15 mouse cellular contexts compared by ENCODE assay signal in genomic region chr2:166638079-166638800, GRCm38 (mm10).
DNase-seq lines count a peak whose midpoint lies in the region; ATAC-seq and TF ChIP-seq lines count a peak whose summit lies in the region.
"Had no signal": no experiment of that assay in that cellular context is flagged by ENCODE, and none has a peak within 500 bp of the region (broad histone marks: within the 10 kb centered on the region; RNA-seq: fewer than 3 reads in every experiment).

No protein-coding gene starts in this region.

- H3K36me3 ChIP-seq in forebrain, embryonic 10.5 days (replicated peaks), result peaks cover 61% of the 10 kb centered on the region
- no peaks in the 10 kb centered on the region for H3K36me3 ChIP-seq in forebrain, embryonic 15.5 days
- no peaks in the 10 kb centered on the region for H3K36me3 ChIP-seq in heart, embryonic 14.5 days (ENCODE audit: control insufficient read depth, insufficient read depth, low read length)
- no peaks in the 10 kb centered on the region for H3K36me3 ChIP-seq in liver, adult 2 months (ENCODE audit: control insufficient read depth, insufficient read depth, low read length)
- H3K36me3 ChIP-seq in heart, embryonic 16.5 days (ENCODE audit: control insufficient read depth, insufficient read depth), result peaks cover 3% of the 10 kb centered on the region; the same call in 1 of the 2 replicates

- TF ChIP-seq POLR2A in liver, adult 2 months (IDR thresholded peaks at IDR 0.05; ENCODE audit: extremely low read depth, insufficient read depth, low read length), result no peak

- H3K27me3 ChIP-seq in forebrain, embryonic 10.5 days (ENCODE audit: poor library complexity, severe bottlenecking), result no peaks in the 10 kb centered on the region
- H3K27me3 ChIP-seq in forebrain, embryonic 15.5 days, result no peaks in the 10 kb centered on the region
- H3K27me3 ChIP-seq in heart, embryonic 14.5 days (ENCODE audit: control insufficient read depth, insufficient read depth, low read length), result no peaks in the 10 kb centered on the region
- H3K27me3 ChIP-seq in liver, adult 2 months (ENCODE audit: control insufficient read depth, insufficient read depth, low read length), result no peaks in the 10 kb centered on the region
- H3K27me3 ChIP-seq in heart, embryonic 16.5 days (ENCODE audit: control insufficient read depth, insufficient read depth, low read length), result no peaks in the 10 kb centered on the region
- H3K27me3 ChIP-seq: embryonic facial prominence, embryonic 13.5 days; forebrain, embryonic 12.5 days had no signal

- no peak for DNase-seq in forebrain, embryonic 10.5 days (ENCODE audit: extremely low spot score, low spot score)
- DNase-seq in heart, adult 8-10 months (ENCODE audit: low spot score), result no peak
- no peak for DNase-seq in liver, adult 2 months (ENCODE audit: extremely low read depth, low read depth, low spot score)
- DNase-seq in liver, result no peak
- DNase-seq in thymus, postnatal 36 days, result no peak
- DNase-seq: cerebellum, postnatal 14 days; gastrocnemius, postnatal 36 days; right cerebral cortex, adult 18-20 months; thymus, adult 2 months had no signal

- H3K4me1 ChIP-seq in forebrain, embryonic 10.5 days, result peaks cover 27% of the 10 kb centered on the region
- peaks cover 23% of the 10 kb centered on the region for H3K4me1 ChIP-seq in forebrain, embryonic 15.5 days
- peaks cover 12 to 13% of the 10 kb centered on the region in 2 experiments; a peak in 3 of 4 replicates for H3K4me1 ChIP-seq in heart, embryonic 14.5 days (ENCODE audit: control insufficient read depth in 2 of 2, insufficient read depth in 2 of 2, low read length in 2 of 2)
- no peaks in the 10 kb centered on the region for H3K4me1 ChIP-seq in liver, adult 2 months (ENCODE audit: control insufficient read depth, insufficient read depth, low read length)
- H3K4me1 ChIP-seq in heart, embryonic 16.5 days (ENCODE audit: control insufficient read depth, insufficient read depth, low read length), result peaks cover 8% of the 10 kb centered on the region; the same call in 1 of the 2 replicates
- H3K4me1 ChIP-seq: embryonic facial prominence, embryonic 13.5 days had no signal

- H3K79me2 ChIP-seq in liver, adult 2 months (ENCODE audit: control insufficient read depth, insufficient read depth, low read length), result no peaks in the 10 kb centered on the region

- H3K4me2 ChIP-seq in forebrain, embryonic 15.5 days (replicated peaks), result no peak overlapping the region
- no peak overlapping the region for H3K4me2 ChIP-seq in heart, embryonic 14.5 days (ENCODE audit: low read length)
- no peak overlapping the region for H3K4me2 ChIP-seq in heart, embryonic 16.5 days (ENCODE audit: low read depth, low read length)
- H3K4me2 ChIP-seq: embryonic facial prominence, embryonic 13.5 days; forebrain, embryonic 12.5 days had no signal

- peaks cover 5% of the 10 kb centered on the region; the same call in 1 of the 2 replicates for H3K9me3 ChIP-seq in forebrain, embryonic 10.5 days
- no peaks in the 10 kb centered on the region for H3K9me3 ChIP-seq in forebrain, embryonic 15.5 days
- H3K9me3 ChIP-seq in heart, embryonic 14.5 days (ENCODE audit: control insufficient read depth, low read length), result no peaks in the 10 kb centered on the region
- no peaks in the 10 kb centered on the region; the same call in 1 of the 2 replicates for H3K9me3 ChIP-seq in heart, embryonic 16.5 days (replicated peaks; ENCODE audit: control insufficient read depth, low read length)
- H3K9me3 ChIP-seq: embryonic facial prominence, embryonic 13.5 days; forebrain, embryonic 12.5 days had no signal

- 82% methylated on average over 13 of the region's 13 CpGs for WGBS in forebrain, embryonic 10.5 days
- WGBS in forebrain, embryonic 15.5 days, result 87% methylated on average over 13 of the region's 13 CpGs
- WGBS in heart, embryonic 14.5 days, result 58% methylated on average over 13 of the region's 13 CpGs
- 70% methylated on average over 13 of the region's 13 CpGs for WGBS in liver, adult 2 months
- WGBS in heart, embryonic 16.5 days, result 65% methylated on average over 13 of the region's 13 CpGs

- no peak overlapping the region for H3K9ac ChIP-seq in forebrain, embryonic 15.5 days (replicated peaks)
- H3K9ac ChIP-seq in heart, embryonic 14.5 days (ENCODE audit: low read length), result no peak overlapping the region
- no peak overlapping the region for H3K9ac ChIP-seq in liver, adult 2 months (ENCODE audit: low read depth, low read length)
- no peak overlapping the region for H3K9ac ChIP-seq in heart, embryonic 16.5 days (ENCODE audit: low read length)
- H3K9ac ChIP-seq: embryonic facial prominence, embryonic 13.5 days; forebrain, embryonic 12.5 days had no signal

- no peak for TF ChIP-seq CTCF in liver, adult 2 months (IDR thresholded peaks at IDR 0.05; ENCODE audit: low read depth, low read length)

- no peak for ATAC-seq in forebrain, embryonic 15.5 days (replicated peaks)
- no peak for ATAC-seq in heart, embryonic 14.5 days (ENCODE audit: insufficient number of reproducible peaks, insufficient read depth, low FRiP score, low read depth)
- ATAC-seq in heart, embryonic 16.5 days (replicated peaks; ENCODE audit: extremely low read depth, insufficient read depth, low FRiP score), result no peak

- peak overlapping the region; percentile 66 for H3K27ac ChIP-seq in forebrain, embryonic 10.5 days
- no peak overlapping the region for H3K27ac ChIP-seq in forebrain, embryonic 15.5 days (replicated peaks)
- peak overlapping the region; percentile 42 to 54; a peak in 3 of 4 replicates for H3K27ac ChIP-seq in heart, embryonic 14.5 days (replicated peaks in 1 of 2; ENCODE audit: control insufficient read depth in 1 of 2, insufficient read depth in 1 of 2, low read depth in 2 of 2, low read length in 2 of 2)
- H3K27ac ChIP-seq in liver, adult 2 months (replicated peaks; ENCODE audit: insufficient read depth, low read depth, low read length), result peak overlapping the region; percentile 2; the same call in 1 of the 2 replicates
- H3K27ac ChIP-seq in heart, embryonic 16.5 days (ENCODE audit: low read length), result peak overlapping the region; percentile 47
- H3K27ac ChIP-seq: embryonic facial prominence, embryonic 13.5 days; forebrain, embryonic 12.5 days; kidney, postnatal 0 days had no signal

- no peak overlapping the region for H3K4me3 ChIP-seq in forebrain, embryonic 10.5 days
- no peak overlapping the region for H3K4me3 ChIP-seq in forebrain, embryonic 15.5 days
- H3K4me3 ChIP-seq in heart, embryonic 14.5 days (ENCODE audit: control insufficient read depth in 1 of 2, insufficient read depth in 1 of 2, low read depth in 1 of 2, low read length in 2 of 2), result no peak overlapping the region
- H3K4me3 ChIP-seq in liver, adult 2 months (ENCODE audit: insufficient read depth, low read depth, low read length), result no peak overlapping the region
- H3K4me3 ChIP-seq in heart, embryonic 16.5 days (ENCODE audit: low read length), result no peak overlapping the region
- H3K4me3 ChIP-seq: embryonic facial prominence, embryonic 13.5 days; forebrain, embryonic 12.5 days had no signal
